Mouse (Mus musculus): Measurements from ENCODE around the gene Ggnbp2.
A peak's percentile ranks its signal among the peaks of the same experiment; 100 is the strongest.
"Not testable (repeated sequence)": the region's sequence is repeated elsewhere in the genome, so short reads cannot be mapped to it uniquely, and the experiment has no call there.

Ggnbp2 gene

DNA sequence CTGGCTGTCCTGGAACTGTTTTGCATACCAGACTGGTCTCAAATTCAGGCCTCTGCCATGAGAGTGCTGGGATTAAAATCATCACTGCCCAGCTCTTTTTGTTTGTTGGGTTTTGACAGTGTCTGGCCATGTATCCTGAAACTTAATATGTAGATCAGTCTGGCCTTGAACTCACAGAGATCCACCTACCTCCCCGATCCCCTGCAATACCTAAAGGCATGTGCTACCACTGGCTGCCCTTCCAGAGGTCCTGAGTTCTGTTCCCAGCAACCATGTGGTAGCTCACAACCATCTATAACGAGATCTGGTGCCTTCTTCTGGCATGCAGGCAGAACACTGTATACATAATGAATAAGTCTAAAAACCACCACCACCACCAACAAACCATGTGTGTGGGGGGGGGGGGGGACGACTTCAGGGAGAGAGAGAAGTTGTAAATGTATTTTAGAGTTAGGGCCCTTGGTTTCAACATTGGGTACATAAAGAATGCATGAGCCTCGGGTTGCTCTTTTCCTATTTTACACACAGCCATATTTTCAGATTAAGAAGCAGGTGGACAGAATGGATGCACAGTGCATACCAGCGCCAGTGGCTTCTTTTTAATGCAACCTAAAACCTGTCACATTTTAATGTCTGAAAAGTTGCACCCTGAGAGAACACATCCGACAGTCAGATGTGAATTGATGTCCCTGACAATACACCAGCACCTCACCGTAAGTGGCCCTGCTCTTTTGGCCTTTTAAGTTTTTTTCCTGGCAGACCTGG, 8.6 kb upstream of the Ggnbp2 start:
- no peak for DNase-seq

DNA sequence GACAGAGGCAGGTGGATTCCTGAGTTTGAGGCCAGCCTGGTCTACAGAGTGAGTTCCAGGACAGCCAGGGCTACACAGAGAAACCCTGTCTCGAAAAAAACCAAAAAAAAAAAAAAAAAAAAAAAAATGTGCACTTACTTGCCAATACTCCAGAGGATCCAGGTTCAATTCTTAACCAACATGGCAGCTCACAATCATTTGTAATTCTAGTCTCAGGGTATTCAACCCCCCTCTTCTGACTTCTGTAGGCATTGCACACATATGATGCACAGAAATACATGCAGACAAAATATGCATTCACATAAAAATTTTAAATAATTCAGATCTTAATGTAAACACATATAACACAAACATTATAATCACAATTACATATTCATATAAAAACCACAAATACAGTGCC, 5.4 kb upstream of the Ggnbp2 start:
- not testable (repeated sequence) for DNase-seq

DNA sequence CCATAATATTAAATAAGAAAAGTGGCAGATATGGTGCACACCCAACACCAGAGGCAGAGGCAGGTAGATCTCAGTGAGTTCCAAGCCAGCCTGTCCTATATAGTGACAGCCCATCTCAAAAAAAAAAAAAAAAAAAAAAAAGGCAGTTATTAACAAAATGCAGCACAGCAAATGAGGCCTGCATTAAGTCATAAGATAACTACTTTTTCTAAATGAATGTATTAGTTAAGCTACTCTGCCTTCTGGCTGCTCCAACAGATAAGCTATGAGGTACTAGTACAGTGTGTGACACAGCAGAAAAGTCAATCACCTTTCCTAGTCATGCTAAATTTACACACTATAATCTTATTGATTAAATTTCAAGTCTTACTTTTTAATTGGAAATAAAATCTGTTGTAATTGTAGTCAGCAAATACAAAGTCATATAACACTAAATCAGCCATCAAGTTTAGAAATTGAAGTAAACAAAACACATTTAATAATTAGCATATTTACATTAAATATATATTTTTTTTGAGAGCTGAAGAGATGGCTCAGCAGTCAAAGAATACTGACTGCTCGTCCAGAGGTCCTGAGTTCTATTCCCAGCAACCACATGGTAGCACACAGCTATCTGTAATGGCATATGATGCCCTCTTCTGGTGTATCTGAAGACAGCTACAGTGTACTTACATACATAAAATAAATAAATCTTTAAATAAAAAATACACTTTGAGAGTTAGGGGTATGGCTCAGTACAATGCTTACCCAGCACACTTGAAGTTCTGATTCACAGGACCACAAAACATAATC, 2.6 kb upstream of the Ggnbp2 start:
- DNase-seq = no peak

- DNase-seq = no peak
Measured at GRCm38 (mm10) chr11:84871548-84872069, 992 bp upstream of the Ggnbp2 start.

GRCm38 (mm10) chr11:84871046-84871445, 429 bp upstream of the Ggnbp2 start:
- peak; percentile 83 for DNase-seq

GRCm38 (mm10) chr11:84869537-84870232, 932 bp downstream of the Ggnbp2 start:
- peak; percentile 95 for DNase-seq

- no peak for DNase-seq
Measured at GRCm38 (mm10) chr11:84868786-84869259, 1.8 kb downstream of the Ggnbp2 start.

GRCm38 (mm10) chr11:84867586-84867985, 3.0 kb downstream of the Ggnbp2 start:
- DNase-seq = peak; percentile 50

- peak; percentile 71 for DNase-seq
Measured at GRCm38 (mm10) chr11:84865268-84865667, 5.3 kb downstream of the Ggnbp2 start.

DNA sequence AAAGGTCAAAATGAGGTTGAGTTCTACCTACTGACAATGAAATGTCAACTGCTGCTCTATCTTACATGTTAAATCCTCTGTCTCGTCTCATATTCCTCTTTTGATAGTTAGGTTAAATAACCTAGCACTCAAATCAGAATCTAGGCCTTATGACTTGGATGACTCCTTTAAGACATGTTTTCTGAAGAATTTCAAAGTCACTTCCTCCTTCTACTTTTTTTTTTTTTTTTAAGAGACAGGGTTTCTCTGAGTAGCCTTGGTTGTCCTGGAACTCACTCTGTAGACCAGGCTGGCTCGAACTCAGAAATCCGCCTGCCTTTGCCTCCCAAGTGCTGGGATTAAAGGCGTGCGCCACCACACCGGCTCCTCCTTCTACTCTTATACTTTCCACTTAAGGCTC, 15.3 kb downstream of the Ggnbp2 start:
- DNase-seq = no peak

- DNase-seq = no peak
Measured at GRCm38 (mm10) chr11:84847475-84848090, 23.0 kb downstream of the Ggnbp2 start.

- no peak for DNase-seq
Measured at GRCm38 (mm10) chr11:84846741-84847474, 23.7 kb downstream of the Ggnbp2 start.

- DNase-seq = no peak
Measured at GRCm38 (mm10) chr11:84839330-84839729, 31.3 kb downstream of the Ggnbp2 start.

DNA sequence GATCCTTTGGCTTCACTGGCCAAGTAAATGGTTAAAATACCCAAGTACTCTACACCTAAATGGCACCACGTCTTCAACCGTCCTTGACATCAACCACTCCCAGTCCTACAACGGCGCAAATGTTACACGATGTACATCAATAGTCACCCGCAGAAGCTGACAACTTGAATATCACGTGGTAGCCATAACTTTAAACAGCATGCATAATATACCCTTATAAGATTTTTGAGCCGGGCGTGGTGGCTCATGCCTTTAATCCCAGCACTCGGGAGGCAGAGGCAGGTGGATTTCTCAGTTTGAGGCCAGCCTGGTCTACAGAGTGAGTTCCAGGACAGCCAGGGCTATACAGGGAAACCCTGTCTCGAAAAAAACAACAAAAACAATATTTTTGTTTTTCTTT, 41.1 kb downstream of the Ggnbp2 start:
- DNase-seq = not testable (repeated sequence)

DNA sequence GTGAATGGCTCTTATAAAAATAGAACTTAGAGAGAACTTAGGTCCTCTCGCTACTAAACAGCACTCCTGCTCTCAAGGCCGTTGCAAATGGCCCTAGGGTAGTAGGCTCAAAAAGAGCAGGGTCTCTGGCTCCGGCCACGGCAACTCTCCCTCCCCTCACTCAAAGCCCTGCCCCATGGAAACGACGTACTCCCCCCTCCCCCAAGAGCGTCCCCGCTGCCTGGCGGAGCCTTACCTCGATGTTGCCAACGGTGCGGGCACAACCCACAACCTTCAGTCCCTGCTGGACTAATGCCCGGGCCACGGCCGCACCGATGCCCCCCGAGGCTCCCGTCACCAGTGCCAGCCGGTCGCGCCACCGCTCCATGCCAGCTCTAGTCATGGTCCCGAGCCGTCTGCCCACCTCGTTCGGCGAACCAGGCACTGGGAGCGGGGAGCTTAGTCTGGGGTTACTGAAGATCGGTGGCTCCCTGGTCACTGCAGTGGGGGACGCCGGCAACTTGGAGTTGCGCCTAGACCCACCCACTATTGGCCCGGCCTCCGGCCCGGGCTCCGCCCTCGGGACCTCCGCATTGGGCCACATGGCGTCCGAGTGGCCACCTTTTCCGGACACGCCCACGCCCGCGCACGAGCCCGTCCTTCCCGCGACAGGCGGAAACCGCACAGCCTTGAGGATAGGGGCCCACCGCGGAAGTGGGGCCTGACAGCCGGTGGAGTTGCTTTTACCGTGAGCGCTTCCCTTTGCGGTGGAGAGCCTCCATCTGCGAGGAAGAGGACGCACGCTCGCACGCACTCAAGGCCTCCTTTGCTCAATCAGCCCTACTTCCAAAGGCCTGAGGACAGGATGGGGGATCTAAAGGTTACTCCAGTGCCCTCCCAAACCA, 41.9 kb downstream of the Ggnbp2 start, which contains the start of gene Dhrs11:
Gene Dhrs11 (minus strand): TSS at position 479 of the 884 bp plus-strand sequence.
- peak; percentile 97 for DNase-seq

DNA sequence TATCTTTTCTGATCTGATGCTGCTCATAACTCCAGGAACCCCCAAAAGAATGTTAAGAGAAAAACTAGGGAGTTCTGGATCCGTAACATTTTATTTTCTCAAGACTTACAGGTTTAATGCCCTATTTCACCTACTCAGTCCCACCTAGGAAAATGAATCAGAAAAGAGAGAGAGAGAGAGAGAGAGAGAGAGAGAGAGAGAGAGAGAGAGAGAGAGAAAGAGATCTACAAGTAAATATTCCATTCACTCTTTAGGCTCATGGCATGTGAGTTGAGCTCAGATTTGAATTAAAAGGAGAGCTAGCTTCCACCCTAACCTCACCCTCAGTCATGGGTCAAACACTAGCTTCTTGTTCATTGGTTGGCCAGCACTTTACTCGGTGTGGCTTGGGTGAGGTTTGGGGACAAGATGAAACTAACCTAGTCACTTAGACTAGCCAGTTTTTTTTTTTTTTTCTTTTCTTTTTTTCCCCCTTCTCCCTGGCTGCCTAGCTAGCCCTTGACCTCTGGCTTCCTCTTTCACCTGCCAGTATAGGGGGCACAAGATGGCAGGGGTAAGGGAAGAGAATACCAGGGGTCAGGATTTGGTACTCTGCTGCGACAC, 42.6 kb downstream of the Ggnbp2 start:
- no peak for DNase-seq

GRCm38 (mm10) chr11:84827492-84827891, 43.1 kb downstream of the Ggnbp2 start:
- peak; percentile 43 for DNase-seq

GRCm38 (mm10) chr11:84826185-84826584, 44.4 kb downstream of the Ggnbp2 start:
- peak; percentile 86 for DNase-seq

GRCm38 (mm10) chr11:84825261-84825807, 45.3 kb downstream of the Ggnbp2 start:
- DNase-seq = no peak

- DNase-seq = no peak
Measured at GRCm38 (mm10) chr11:84823484-84823897, 47.1 kb downstream of the Ggnbp2 start.
